8 mouse cellular contexts compared by ENCODE assay signal in the genomic region with DNA sequence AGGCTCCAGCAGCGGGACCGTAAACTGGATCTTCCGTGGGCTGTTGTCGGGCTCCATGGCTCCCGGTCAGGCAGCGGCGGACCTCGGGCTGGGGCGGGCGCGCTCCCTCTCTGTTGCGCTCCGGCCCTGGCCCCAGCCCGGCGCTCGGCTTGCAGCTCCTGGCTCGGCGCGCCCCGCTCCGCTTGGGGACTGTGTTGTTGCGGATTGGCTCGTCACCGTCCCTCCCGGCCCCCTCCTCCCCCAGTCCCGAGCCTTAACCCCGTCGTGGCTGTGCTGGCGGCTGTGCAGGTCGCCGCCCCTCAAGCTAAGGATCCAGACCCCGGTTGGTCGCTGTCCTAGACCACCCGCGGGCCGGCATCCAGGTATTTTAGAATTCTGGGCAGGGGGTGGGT. TPM values are rescaled to one million over a fixed set of nuclear protein-coding genes. Genes with fewer than 3 reads are reported as not detected.
DNase-seq lines count a peak whose midpoint lies in the region; ATAC-seq and TF ChIP-seq lines count a peak whose summit lies in the region.

Gene Ppp1r1a (minus strand): TSS at position 182 of the 392 bp plus-strand sequence.

- DNase-seq in heart, adult 18-20 months, result peak; percentile 23 to 31
- DNase-seq in heart, adult 9 months (ENCODE audit: low spot score in 2 of 2), result no peak
- DNase-seq in embryo, embryonic 11 days, result peak; percentile 88
- no peak for DNase-seq in gonadal fat pad, adult 2 months (ENCODE audit: low read depth)
- peak; percentile 42 to 47 for DNase-seq in kidney, adult 8-10 months
- peak; percentile 53 for DNase-seq in limb, embryonic 14.5 days (ENCODE audit: low spot score)
- DNase-seq in neural tube, embryonic 10.5 days (ENCODE audit: extremely low spot score, low spot score), result peak; percentile 78
- DNase-seq in B cell, adult 2 months, result no peak

- H3K4me3 ChIP-seq in limb, embryonic 14.5 days (replicated peaks; ENCODE audit: low read length), result peak within 1 kb of the TSS; percentile 63

- no peaks in the 10 kb centered on the region for H3K9me3 ChIP-seq in limb, embryonic 14.5 days (ENCODE audit: control insufficient read depth, low read length)

- peaks cover 6% of the 10 kb centered on the region for H3K4me1 ChIP-seq in limb, embryonic 14.5 days (ENCODE audit: control insufficient read depth, insufficient read depth, low read length)

- TF ChIP-seq POLR2A in limb, embryonic 14.5 days (IDR thresholded peaks at IDR 0.05; ENCODE audit: borderline replicate concordance, extremely low read depth, insufficient read depth, insufficient read length), result no peak

- H3K27ac ChIP-seq in limb, embryonic 14.5 days (replicated peaks; ENCODE audit: low read depth, low read length), result no peak within 1 kb of the TSS

- H3K36me3 ChIP-seq in limb, embryonic 14.5 days (ENCODE audit: control insufficient read depth, insufficient read depth, low read length), result no peaks in the 10 kb centered on the region

- under 1% methylated on average over 36 of the region's 36 CpGs for WGBS in limb, embryonic 14.5 days

- peak within 1 kb of the TSS; percentile 96 for H3K4me2 ChIP-seq in limb, embryonic 14.5 days (replicated peaks; ENCODE audit: low read depth, low read length, severe bottlenecking)

- peak; percentile 81; the same call in 1 of the 2 replicates for ATAC-seq in limb, embryonic 14.5 days (ENCODE audit: low FRiP score, low read depth)

- H3K9ac ChIP-seq in limb, embryonic 14.5 days (ENCODE audit: low read depth, low read length, severe bottlenecking), result peak within 1 kb of the TSS; percentile 62

- peaks cover 8% of the 10 kb centered on the region for H3K27me3 ChIP-seq in limb, embryonic 14.5 days (ENCODE audit: control insufficient read depth, insufficient read depth, low read length)

RNA-seq across cellular contexts. Expression of gene Ppp1r1a, which starts in this region (rescaled TPM):
- total RNA-seq in heart, adult 18-20 months (2021), result 10 to 100 TPM in 1 of 2 experiments, 1 to 10 TPM in 1; 9.9 to 10.1 TPM
- 44.1 and 46.0 TPM in 2 replicates for polyA plus RNA-seq in gonadal fat pad, adult 2 months (2012; rRNA removed)
- polyA plus RNA-seq in limb, embryonic 14.5 days (2012; rRNA removed), result 6.3 and 6.7 TPM in 2 replicates
- 9.6 and 11.2 TPM in 2 replicates for polyA plus RNA-seq in limb, embryonic 14.5 days (2014; fragmentation: Nextera tagmentation; extraction: Ambion mirVana)

Comparison
In these comparisons a context has a peak if more than half of its experiments do, and no peak if none do; other contexts are left out.
1. DNase-seq: peak in heart, adult 18-20 months (2 of 2), embryo, embryonic 11 days (single experiment), kidney, adult 8-10 months (2 of 2), limb, embryonic 14.5 days (single experiment) and neural tube, embryonic 10.5 days (single experiment); none in heart, adult 9 months (0 of 2), gonadal fat pad, adult 2 months (single experiment) and B cell, adult 2 months (0 of 2).